Mouse (Mus musculus): ENCODE data around the gene Ing1.

GRCm38 (mm10) chr8:11506074-11506473, 49.3 kb upstream of the Ing1 start:
- TF ChIP-seq REST (IDR thresholded peaks at IDR 0.05; ENCODE audit: insufficient read depth, insufficient read length): no peak
- no peak for TF ChIP-seq E2F4 (IDR thresholded peaks at IDR 0.05; ENCODE audit: insufficient read depth)
- TF ChIP-seq POLR2A (IDR thresholded peaks at IDR 0.05; ENCODE audit: insufficient read length, low read depth): no peak
- TF ChIP-seq POLR2AphosphoS2 (IDR thresholded peaks at IDR 0.05; ENCODE audit: insufficient read length, low read depth): no peak
- no peak for TF ChIP-seq TCF12 (IDR thresholded peaks at IDR 0.05; ENCODE audit: insufficient read depth, poor library complexity, severe bottlenecking)

All from myocyte (in vitro differentiated cells).